Mouse (Mus musculus) urinary bladder, adult 18-20 months (tissue): ENCODE results near the gene Gm20820.
"Not testable (repeated sequence)": the region's sequence is repeated elsewhere in the genome, so short reads cannot be mapped to it uniquely, and the experiment has no call there.

Source experiments
- DNase-seq, 2 experiments: peaks; one replicate each; pipeline ENCODE4 v3.0.0; 2022; ENCODE audit warnings: low spot score in 2 of 2, mixed read lengths in 2 of 2

The Gm20820 gene

DNA sequence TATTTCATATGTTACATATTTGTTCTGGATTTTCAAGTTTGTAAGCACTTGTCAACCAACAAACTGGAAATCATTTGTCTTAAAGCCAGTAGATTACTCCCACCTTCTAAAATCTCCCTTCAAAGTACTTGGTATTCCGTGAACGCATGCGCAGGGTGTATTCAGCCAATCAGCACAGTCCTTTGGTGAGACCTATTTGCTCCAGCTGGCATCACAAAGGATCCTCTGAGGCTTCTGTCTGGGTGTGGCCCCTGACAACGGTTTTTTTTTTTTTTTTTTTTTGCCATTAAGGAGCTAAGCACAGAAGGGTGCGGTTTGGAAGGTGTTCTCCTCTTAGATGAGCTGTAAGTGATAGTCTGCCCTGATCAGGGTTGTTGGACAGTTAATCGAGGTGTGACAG lies at the start of gene Gm20820:
TSS of gene Gm20820 (plus strand) at position 301 of the 400 bp plus-strand sequence.
- not testable (repeated sequence) for DNase-seq
